In genomic region chr2:160247286-160247685, GRCm38 (mm10) we compare ENCODE assay signal across 24 mouse cellular contexts.
DNase-seq lines count a peak whose midpoint lies in the region; ATAC-seq and TF ChIP-seq lines count a peak whose summit lies in the region.
"Had no signal": no experiment of that assay in that cellular context is flagged by ENCODE, and none has a peak within 500 bp of the region (broad histone marks: within the 10 kb centered on the region; RNA-seq: fewer than 3 reads in every experiment).

No protein-coding gene starts in this region.

- no peak overlapping the region for H3K4me2 ChIP-seq in kidney, embryonic 15.5 days
- no peak overlapping the region for H3K4me2 ChIP-seq in hindbrain, embryonic 14.5 days (replicated peaks)
- H3K4me2 ChIP-seq: forebrain, embryonic 13.5 days; heart, embryonic 11.5 days; hindbrain, embryonic 12.5 days; limb, embryonic 12.5 days; liver, embryonic 13.5 days; midbrain, embryonic 13.5 days had no signal

- no peak overlapping the region for H3K9ac ChIP-seq in kidney, embryonic 15.5 days
- H3K9ac ChIP-seq in hindbrain, embryonic 14.5 days, result no peak overlapping the region
- H3K9ac ChIP-seq: forebrain, embryonic 13.5 days; hindbrain, embryonic 12.5 days; limb, embryonic 12.5 days; liver, embryonic 13.5 days; midbrain, embryonic 13.5 days had no signal

- no peaks in the 10 kb centered on the region for H3K9me3 ChIP-seq in kidney, embryonic 15.5 days (replicated peaks)
- no peaks in the 10 kb centered on the region for H3K9me3 ChIP-seq in hindbrain, embryonic 14.5 days (ENCODE audit: control insufficient read depth, low read length)
- H3K9me3 ChIP-seq: forebrain, embryonic 13.5 days; hindbrain, embryonic 12.5 days; limb, embryonic 12.5 days; liver, embryonic 13.5 days; midbrain, embryonic 13.5 days had no signal

- TF ChIP-seq POLR2A in testis, adult 2 months (IDR thresholded peaks at IDR 0.05; ENCODE audit: control insufficient read depth, low read depth, low read length), result no peak

- WGBS in kidney, embryonic 15.5 days, result 87% methylated on average over 6 of the region's 6 CpGs
- 87% methylated on average over 6 of the region's 6 CpGs for WGBS in hindbrain, embryonic 14.5 days

- H3K4me1 ChIP-seq in kidney, embryonic 15.5 days, result peaks cover 12% of the 10 kb centered on the region
- no peaks in the 10 kb centered on the region; the same call in 1 of the 2 replicates for H3K4me1 ChIP-seq in testis, adult 2 months (ENCODE audit: control insufficient read depth, insufficient read depth, low read length)
- peaks cover 12% of the 10 kb centered on the region; the same call in 1 of the 2 replicates for H3K4me1 ChIP-seq in hindbrain, embryonic 14.5 days (replicated peaks; ENCODE audit: control insufficient read depth, insufficient read depth, low read length)

- H3K27ac ChIP-seq in kidney, embryonic 15.5 days, result no peak overlapping the region
- no peak overlapping the region for H3K27ac ChIP-seq in testis, adult 2 months (ENCODE audit: control insufficient read depth, insufficient read depth, low read depth, low read length)
- no peak overlapping the region for H3K27ac ChIP-seq in hindbrain, embryonic 14.5 days
- H3K27ac ChIP-seq: forebrain, embryonic 13.5 days; hindbrain, embryonic 12.5 days; limb, embryonic 12.5 days; liver, embryonic 13.5 days; macrophage; midbrain, embryonic 13.5 days had no signal

- H3K4me3 ChIP-seq in kidney, embryonic 15.5 days (replicated peaks), result no peak overlapping the region
- H3K4me3 ChIP-seq in testis, adult 2 months (ENCODE audit: control insufficient read depth, low read depth, low read length), result peak overlapping the region; percentile 82
- no peak overlapping the region for H3K4me3 ChIP-seq in hindbrain, embryonic 14.5 days (replicated peaks; ENCODE audit: low read length)
- H3K4me3 ChIP-seq: forebrain, embryonic 13.5 days; hindbrain, embryonic 12.5 days; limb, embryonic 12.5 days; liver, embryonic 13.5 days; midbrain, embryonic 13.5 days had no signal

- H3K36me3 ChIP-seq in kidney, embryonic 15.5 days, result no peaks in the 10 kb centered on the region
- no peaks in the 10 kb centered on the region for H3K36me3 ChIP-seq in testis, adult 2 months (ENCODE audit: control insufficient read depth, insufficient read depth, low read length)
- no peaks in the 10 kb centered on the region for H3K36me3 ChIP-seq in hindbrain, embryonic 14.5 days (replicated peaks; ENCODE audit: control insufficient read depth, insufficient read depth)
- H3K36me3 ChIP-seq: hindbrain, embryonic 12.5 days; limb, embryonic 12.5 days; liver, embryonic 13.5 days; midbrain, embryonic 13.5 days had no signal

- DNase-seq in kidney, adult 11 months, result peak; percentile 65
- DNase-seq in testis, postnatal 10 days (ENCODE audit: low spot score), result no peak
- peak; percentile 46 to 76 for DNase-seq in kidney, postnatal 25 days
- DNase-seq in hindbrain, embryonic 14.5 days (ENCODE audit: low spot score), result no peak
- no peak for DNase-seq in cerebellum, postnatal 10 days
- DNase-seq: adrenal gland, adult 8-10 months; cerebellum, adult 8-10 months; cerebellum, postnatal 36 days; gastrocnemius, postnatal 14 days; heart, postnatal 36 days; liver, embryonic 13.5 days; lung, adult 2 months; lung, postnatal 10 days; thymus, postnatal 14 days had no signal

- no peak for ATAC-seq in kidney, embryonic 15.5 days (replicated peaks; ENCODE audit: low FRiP score)
- ATAC-seq in activated CD4-positive, CD25-positive, alpha-beta regulatory T cell, adult 4 months, result no peak
- no peak for ATAC-seq in hindbrain, embryonic 14.5 days (ENCODE audit: low FRiP score)
- ATAC-seq: forebrain, embryonic 13.5 days; midbrain, embryonic 13.5 days had no signal

- H3K27me3 ChIP-seq in kidney, embryonic 15.5 days, result peaks cover 20% of the 10 kb centered on the region; the same call in 1 of the 2 replicates
- no peaks in the 10 kb centered on the region for H3K27me3 ChIP-seq in testis, adult 2 months (ENCODE audit: control insufficient read depth, insufficient read depth, low read length)
- peaks cover 4% of the 10 kb centered on the region; the same call in 1 of the 2 replicates for H3K27me3 ChIP-seq in hindbrain, embryonic 14.5 days (ENCODE audit: control insufficient read depth, insufficient read depth, low read length)
- H3K27me3 ChIP-seq: CH12.LX; forebrain, embryonic 13.5 days; hindbrain, embryonic 12.5 days; liver, embryonic 13.5 days had no signal

- no peak for TF ChIP-seq CTCF in testis, adult 2 months (IDR thresholded peaks at IDR 0.05; ENCODE audit: control insufficient read depth, insufficient read depth, insufficient replicate concordance, low read depth, low read length)

Comparison
In these comparisons a context has a peak if more than half of its experiments do, and no peak if none do; other contexts are left out.
1. DNase-seq: peak in kidney, adult 11 months (single experiment) and kidney, postnatal 25 days (2 of 2); none in testis, postnatal 10 days (single experiment), hindbrain, embryonic 14.5 days (single experiment) and cerebellum, postnatal 10 days (0 of 2).